Mouse (Mus musculus) thymus, adult 2 months (tissue): ENCODE results near the gene Zfhx3.

Experiments used
- CTCF ChIP-seq: fragments of 200-500 bp; IDR thresholded peaks from 2 replicates; pipeline ENCODE4 v1.5.1; 2012; ENCODE audit warnings: mild to moderate bottlenecking, control low read depth, low read length, moderate library complexity, borderline replicate concordance; ENCODE audit not compliant: control insufficient read depth, poor library complexity, insufficient read depth; ENCODE audit errors: extremely low read depth
- POLR2A ChIP-seq: fragments of 200-500 bp; IDR thresholded peaks from 2 replicates; pipeline ENCODE4 v1.6.1; 2012; ENCODE audit warnings: mild to moderate bottlenecking, low read length, control low read depth, moderate library complexity; ENCODE audit not compliant: control insufficient read depth, poor library complexity, insufficient read depth; ENCODE audit errors: extremely low read depth

DNA sequence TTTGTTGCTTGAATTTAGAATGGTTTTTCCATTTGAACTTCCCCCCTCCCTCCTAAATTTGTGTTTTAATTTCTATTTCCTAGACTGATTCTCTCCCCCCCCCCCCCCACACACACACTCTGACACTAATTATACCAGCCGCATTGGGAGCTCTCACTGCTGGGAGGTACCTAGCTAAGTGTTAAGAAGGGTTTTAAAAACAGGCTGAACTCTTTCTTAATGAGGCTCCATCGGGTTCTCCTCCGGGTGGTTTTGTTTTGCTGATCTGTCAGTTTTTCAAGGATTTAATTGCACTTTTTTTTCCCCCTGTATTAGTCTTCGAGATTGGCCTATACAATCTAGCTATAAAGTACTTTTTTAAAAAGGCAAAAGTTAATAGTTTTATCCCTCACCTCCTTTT, 946.5 kb downstream of the Zfhx3 start:
- TF ChIP-seq CTCF (no peak), POLR2A (no peak)
